Mouse (Mus musculus) MEL (cell line): ENCODE results near the gene Ptprz1. TPM values are rescaled to one million over a fixed set of nuclear protein-coding genes. Genes with fewer than 3 reads are reported as not detected.

Source experiments
- DNase-seq: peaks from one replicate; pipeline ENCODE4 v3.0.0; 2011; ENCODE audit warnings: low read depth, low spot score
- H3K27ac ChIP-seq: 2 replicates; pipeline ENCODE4 v1.5.1; 2012; ENCODE audit warnings: low read depth, mild to moderate bottlenecking, control low read depth, low read length, moderate library complexity; ENCODE audit not compliant: control insufficient read depth
- H3K27me3 ChIP-seq, 2 experiments: fragments of 150-350 bp in 1 of 2; sonication (generic) in 1 of 2; 2 replicates each; pipeline ENCODE4 v1.6.1; 2012; ENCODE audit warnings: low read length in 2 of 2, mild to moderate bottlenecking in 2 of 2, improper control_type of control experiment in 1 of 2, moderate library complexity in 1 of 2; ENCODE audit not compliant: insufficient read depth in 2 of 2, control insufficient read depth in 1 of 2
- H3K36me3 ChIP-seq, 2 experiments: 2 replicates each; pipeline ENCODE4 v1.6.1; 2012 to 2014; ENCODE audit warnings: low read length in 2 of 2, improper control_type of control experiment in 1 of 2, inconsistent platforms in 1 of 2, mild to moderate bottlenecking in 1 of 2; ENCODE audit not compliant: insufficient read depth in 2 of 2, control insufficient read depth in 1 of 2
- H3K4me1 ChIP-seq, 2 experiments: fragments of 150-350 bp in 1 of 2; sonication (generic) in 1 of 2; 2 replicates each; pipeline ENCODE4 v1.6.1; 2012; ENCODE audit warnings: low read length in 2 of 2, improper control_type of control experiment in 1 of 2, mild to moderate bottlenecking in 1 of 2; ENCODE audit not compliant: insufficient read depth in 2 of 2, control insufficient read depth in 1 of 2
- H3K4me3 ChIP-seq, 2 experiments: fragments of 150-350 bp in 1 of 2; sonication (generic) in 1 of 2; 2 replicates each; pipeline ENCODE4 v1.5.1; 2012; ENCODE audit warnings: low read depth in 2 of 2, low read length in 2 of 2, mild to moderate bottlenecking in 2 of 2, moderate library complexity in 2 of 2, control low read depth in 1 of 2, improper control_type of control experiment in 1 of 2; ENCODE audit not compliant: control insufficient read depth in 1 of 2, insufficient read depth in 1 of 2
- H3K79me2 ChIP-seq: 2 replicates; pipeline ENCODE4 v1.6.1; 2012; ENCODE audit warnings: mild to moderate bottlenecking, low read length, moderate library complexity; ENCODE audit not compliant: control insufficient read depth, poor library complexity, insufficient read depth
- H3K9ac ChIP-seq: 2 replicates; pipeline ENCODE4 v1.6.1; 2012; ENCODE audit warnings: low read depth, mild to moderate bottlenecking, control low read depth, low read length, moderate library complexity; ENCODE audit not compliant: control insufficient read depth, poor library complexity, severe bottlenecking
- H3K9me3 ChIP-seq: fragments of 150-350 bp; sonication (generic); replicated peaks from 2 replicates; pipeline ENCODE4 v1.6.1; 2012; ENCODE audit warnings: mild to moderate bottlenecking, low read length, improper control_type of control experiment, moderate library complexity; ENCODE audit not compliant: insufficient read depth
- BHLHE40 ChIP-seq: IDR thresholded peaks from 2 replicates; pipeline ENCODE4 v1.6.1; 2012; ENCODE audit warnings: low read depth, mild to moderate bottlenecking, inconsistent platforms, low read length, improper control_type of control experiment, borderline replicate concordance
- CHD2 ChIP-seq: IDR thresholded peaks from 2 replicates; pipeline ENCODE4 v1.6.1; 2011; ENCODE audit warnings: low read length, improper control_type of control experiment
- CTCF ChIP-seq, 3 experiments: IDR thresholded peaks in 2 of 3; conservative IDR thresholded peaks in 1 of 3; 2 replicates each; pipeline ENCODE4 v1.5.1; 2011 to 2012; ENCODE audit warnings: low read length in 3 of 3, low read depth in 2 of 3, mild to moderate bottlenecking in 2 of 3, improper control_type of control experiment in 1 of 3, inconsistent platforms in 1 of 3, mixed read lengths in 1 of 3, moderate library complexity in 1 of 3; ENCODE audit not compliant: control insufficient read depth in 1 of 3, insufficient read depth in 1 of 3, poor library complexity in 1 of 3, severe bottlenecking in 1 of 3
- E2F4 ChIP-seq: IDR thresholded peaks from 2 replicates; pipeline ENCODE4 v1.6.1; 2011; ENCODE audit warnings: low read depth, low read length, improper control_type of control experiment, borderline replicate concordance
- ELF1 ChIP-seq: IDR thresholded peaks from 2 replicates; pipeline ENCODE4 v1.6.1; 2014; ENCODE audit warnings: low read depth, mild to moderate bottlenecking, inconsistent platforms, low read length, improper control_type of control experiment, moderate library complexity
- EP300 ChIP-seq, 2 experiments: IDR thresholded peaks; 2 replicates each; pipeline ENCODE4 v1.6.1; 2011; ENCODE audit warnings: improper control_type of control experiment in 2 of 2, low read length in 2 of 2, low read depth in 1 of 2, mild to moderate bottlenecking in 1 of 2
- ETS1 ChIP-seq: IDR thresholded peaks from 2 replicates; pipeline ENCODE4 v1.6.1; 2012; ENCODE audit warnings: low read depth, mild to moderate bottlenecking, inconsistent platforms, low read length, improper control_type of control experiment, moderate library complexity
- GABPA ChIP-seq: IDR thresholded peaks from 2 replicates; pipeline ENCODE4 v1.6.1; 2012; ENCODE audit warnings: low read depth, mild to moderate bottlenecking, inconsistent platforms, low read length, improper control_type of control experiment, moderate library complexity
- HCFC1 ChIP-seq: IDR thresholded peaks from 2 replicates; pipeline ENCODE4 v1.6.1; 2012; ENCODE audit warnings: low read depth, mild to moderate bottlenecking, inconsistent platforms, low read length, improper control_type of control experiment, moderate library complexity
- MAX ChIP-seq: IDR thresholded peaks from 2 replicates; pipeline ENCODE4 v1.6.1; 2011; ENCODE audit warnings: low read length, improper control_type of control experiment
- MAZ ChIP-seq: IDR thresholded peaks from 2 replicates; pipeline ENCODE4 v1.6.1; 2012; ENCODE audit warnings: low read depth, mild to moderate bottlenecking, inconsistent platforms, low read length, improper control_type of control experiment
- MEF2A ChIP-seq: IDR thresholded peaks from 2 replicates; pipeline ENCODE4 v1.6.1; 2014; ENCODE audit warnings: low read depth, mild to moderate bottlenecking, inconsistent platforms, low read length, improper control_type of control experiment; ENCODE audit not compliant: poor library complexity, insufficient replicate concordance, severe bottlenecking; ENCODE audit errors: extremely low read depth
- MXI1 ChIP-seq: IDR thresholded peaks from 2 replicates; pipeline ENCODE4 v1.6.1; 2011; ENCODE audit warnings: mild to moderate bottlenecking, low read depth, low read length, improper control_type of control experiment
- MYB ChIP-seq: IDR thresholded peaks from 2 replicates; pipeline ENCODE4 v1.6.1; 2011; ENCODE audit warnings: mild to moderate bottlenecking, low read depth, low read length, improper control_type of control experiment
- NELFE ChIP-seq: IDR thresholded peaks from 2 replicates; pipeline ENCODE4 v1.6.1; 2011; ENCODE audit warnings: low read depth, low read length, improper control_type of control experiment
- NRF1 ChIP-seq: IDR thresholded peaks from 2 replicates; pipeline ENCODE4 v1.6.1; 2014; ENCODE audit warnings: low read depth, mild to moderate bottlenecking, inconsistent platforms, low read length, improper control_type of control experiment, moderate library complexity; ENCODE audit not compliant: poor library complexity, insufficient read depth, severe bottlenecking
- POLR2A ChIP-seq, 2 experiments: IDR thresholded peaks; 2 replicates each; pipeline ENCODE4 v1.6.1; 2011 to 2012; ENCODE audit warnings: low read length in 2 of 2, mild to moderate bottlenecking in 2 of 2, control low read depth in 1 of 2, improper control_type of control experiment in 1 of 2, low read depth in 1 of 2, moderate library complexity in 1 of 2; ENCODE audit not compliant: control insufficient read depth in 1 of 2, insufficient read depth in 1 of 2, poor library complexity in 1 of 2
- POLR2AphosphoS2 ChIP-seq: IDR thresholded peaks from 2 replicates; pipeline ENCODE4 v1.6.1; 2011; ENCODE audit warnings: low read length, improper control_type of control experiment
- RAD21 ChIP-seq: IDR thresholded peaks from 2 replicates; pipeline ENCODE4 v1.6.1; 2011; ENCODE audit warnings: mild to moderate bottlenecking, low read depth, low read length, improper control_type of control experiment
- SMC3 ChIP-seq: IDR thresholded peaks from 2 replicates; pipeline ENCODE4 v1.6.1; 2011; ENCODE audit warnings: low read depth, low read length, improper control_type of control experiment
- TAL1 ChIP-seq: IDR thresholded peaks from 2 replicates; pipeline ENCODE4 v1.6.1; 2012; ENCODE audit warnings: mild to moderate bottlenecking, inconsistent platforms, low read length, moderate library complexity, mixed read lengths
- UBTF ChIP-seq: IDR thresholded peaks from 2 replicates; pipeline ENCODE4 v1.6.1; 2012; ENCODE audit warnings: low read depth, mild to moderate bottlenecking, inconsistent platforms, low read length, improper control_type of control experiment, moderate library complexity, borderline replicate concordance; ENCODE audit not compliant: insufficient read depth
- USF2 ChIP-seq, 2 experiments: IDR thresholded peaks; 2 replicates each; pipeline ENCODE4 v1.6.1; 2011 to 2012; ENCODE audit warnings: improper control_type of control experiment in 2 of 2, low read length in 2 of 2, borderline replicate concordance in 1 of 2, inconsistent platforms in 1 of 2, low read depth in 1 of 2, mild to moderate bottlenecking in 1 of 2; ENCODE audit not compliant: insufficient read depth in 1 of 2
- ZKSCAN1 ChIP-seq: IDR thresholded peaks from 2 replicates; pipeline ENCODE4 v1.6.1; 2012; ENCODE audit warnings: low read depth, mild to moderate bottlenecking, inconsistent platforms, low read length, improper control_type of control experiment, moderate library complexity
- polyA plus RNA-seq, 2 experiments: library from polyadenylated mRNA; stranded (reverse) in 1 of 2; unstranded in 1 of 2; fragments of >175 nt in 1 of 2; fragments of >200 nt in 1 of 2; gene quantifications; 2 replicates each; pipeline versions ENCODE4 v1.2.1 to v1.2.4; 2012; ENCODE audit warnings: low replicate concordance in 2 of 2, low read depth in 1 of 2; ENCODE audit not compliant: insufficient read length in 2 of 2, insufficient read depth in 1 of 2, missing spikeins in 1 of 2
- total RNA-seq: library from RNA; depleted of rRNA; stranded (reverse); fragments of 300-350 nt; gene quantifications from 2 replicates; pipeline ENCODE4 v1.2.3, GENCODE M21; 2012

Gene Ptprz1
- total and polyA plus RNA-seq, 3 experiments, result not detected

GRCm38 (mm10) chr6:22889333-22889732 is 14.0 kb downstream of the Ptprz1 start:
- Histone ChIP-seq H3K4me1 (no peaks in the 10 kb centered on the region), H3K9ac (no peak overlapping the region), H3K4me3 (no peak overlapping the region), H3K9me3 (no peaks in the 10 kb centered on the region), H3K36me3 (no peaks in the 10 kb centered on the region), H3K79me2 (no peaks in the 10 kb centered on the region), H3K27ac (no peak overlapping the region), H3K27me3 (no peaks in the 10 kb centered on the region)
- TF ChIP-seq HCFC1, result no peak
- no peak for TF ChIP-seq RAD21
- no peak for TF ChIP-seq MYB
- no peak for TF ChIP-seq NELFE
- no peak for DNase-seq

GRCm38 (mm10) chr6:22901983-22902382 is 26.7 kb downstream of the Ptprz1 start:
- Histone ChIP-seq H3K27me3 (no peaks in the 10 kb centered on the region; a peak in 1 of 4 replicates), H3K36me3 (no peaks in the 10 kb centered on the region), H3K4me1 (no peaks in the 10 kb centered on the region), H3K27ac (no peak overlapping the region), H3K4me3 (no peak overlapping the region), H3K9me3 (no peaks in the 10 kb centered on the region), H3K9ac (no peak overlapping the region), H3K79me2 (no peaks in the 10 kb centered on the region)
- DNase-seq, result no peak
- no peak for TF ChIP-seq NRF1
- no peak for TF ChIP-seq USF2 (IDR thresholded peaks at IDR 0.05; ENCODE audit: borderline replicate concordance in 1 of 2, insufficient read depth in 1 of 2, low read depth in 1 of 2, low read length in 2 of 2)
- no peak for TF ChIP-seq TAL1
- TF ChIP-seq MEF2A, result no peak
- TF ChIP-seq CHD2, result no peak
- no peak for TF ChIP-seq BHLHE40
- no peak for TF ChIP-seq MYB

- H3K79me2 ChIP-seq, result no peaks in the 10 kb centered on the region
- DNase-seq, result no peak
- H3K27ac ChIP-seq, result no peak overlapping the region
- no peak overlapping the region for H3K4me3 ChIP-seq
- H3K4me1 ChIP-seq, result no peaks in the 10 kb centered on the region
- H3K36me3 ChIP-seq, result no peaks in the 10 kb centered on the region
- H3K27me3 ChIP-seq, result no peaks in the 10 kb centered on the region
- no peak for TF ChIP-seq SMC3
- TF ChIP-seq UBTF, result no peak
- TF ChIP-seq MXI1, result no peak
- TF ChIP-seq E2F4, result no peak
- no peak for TF ChIP-seq POLR2A (IDR thresholded peaks at IDR 0.05; ENCODE audit: control insufficient read depth in 1 of 2, insufficient read depth in 1 of 2, low read depth in 1 of 2, low read length in 2 of 2, poor library complexity in 1 of 2)
- no peak for TF ChIP-seq MEF2A
- TF ChIP-seq ELF1, result no peak
- no peak for TF ChIP-seq CTCF (IDR thresholded peaks at IDR 0.05 in 2 of 3, conservative IDR thresholded peaks at IDR 0.05 in 1 of 3; ENCODE audit: control insufficient read depth in 1 of 3, insufficient read depth in 1 of 3, low read depth in 2 of 3, low read length in 3 of 3, poor library complexity in 1 of 3, severe bottlenecking in 1 of 3)
- TF ChIP-seq GABPA, result no peak
- no peak for TF ChIP-seq CHD2
- TF ChIP-seq ETS1, result no peak
- no peak for TF ChIP-seq ZKSCAN1
- no peak for TF ChIP-seq MAX
- no peak for TF ChIP-seq POLR2AphosphoS2
- TF ChIP-seq EP300 (IDR thresholded peaks at IDR 0.05; ENCODE audit: low read depth in 1 of 2, low read length in 2 of 2), result no peak
- TF ChIP-seq MAZ, result no peak
- no peak for TF ChIP-seq NELFE
- TF ChIP-seq, all 39 proteins: peak for 0
- no peaks in the 10 kb centered on the region for H3K9me3 ChIP-seq
- H3K9ac ChIP-seq, result no peak overlapping the region
These were observed 33.4 kb downstream of the Ptprz1 start for GRCm38 (mm10) chr6:22908510-22909256.
